Mouse (Mus musculus) forebrain, embryonic 16.5 days (tissue): ENCODE results near the gene Fam20a. TPM values are rescaled to one million over a fixed set of nuclear protein-coding genes. Genes with fewer than 3 reads are reported as not detected.

Source experiments
- ATAC-seq: fragments of 200-750 bp; cut with Nextera tagmentation; 2 replicates; pipeline ENCODE4 v1.8.0; 2017; ENCODE audit warnings: mild to moderate bottlenecking, moderate library complexity
- H3K27ac ChIP-seq: fragments of 300-500 bp; sonication (generic); 2 replicates; pipeline ENCODE4 v1.5.1; 2014; ENCODE audit warnings: low read length, control low read depth
- H3K27me3 ChIP-seq: fragments of 300-500 bp; sonication (generic); replicated peaks from 2 replicates; pipeline ENCODE4 v1.6.1; 2014; ENCODE audit warnings: low read length; ENCODE audit not compliant: control insufficient read depth, insufficient read depth
- H3K36me3 ChIP-seq: fragments of 300-500 bp; sonication (generic); 2 replicates; pipeline ENCODE4 v1.6.1; 2014; ENCODE audit not compliant: control insufficient read depth, insufficient read depth
- H3K4me1 ChIP-seq: fragments of 300-500 bp; sonication (generic); replicated peaks from 2 replicates; pipeline ENCODE4 v1.6.1; 2014; ENCODE audit warnings: low read length; ENCODE audit not compliant: control insufficient read depth, insufficient read depth
- H3K4me2 ChIP-seq: fragments of 300-500 bp; sonication (generic); 2 replicates; pipeline ENCODE4 v1.6.1; 2014; ENCODE audit warnings: mild to moderate bottlenecking, low read length, control low read depth
- H3K4me3 ChIP-seq: fragments of 300-500 bp; sonication (generic); replicated peaks from 2 replicates; pipeline ENCODE4 v1.5.1; 2014; ENCODE audit warnings: mild to moderate bottlenecking, low read length, control low read depth
- H3K9ac ChIP-seq: fragments of 300-500 bp; sonication (generic); replicated peaks from 2 replicates; pipeline ENCODE4 v1.6.1; 2014; ENCODE audit warnings: low read depth, low read length, control low read depth
- H3K9me3 ChIP-seq: fragments of 300-500 bp; sonication (generic); 2 replicates; pipeline ENCODE4 v1.6.1; 2016; ENCODE audit warnings: low read length; ENCODE audit not compliant: control insufficient read depth
- WGBS: fragments of 180-500 bp; shearing (Covaris S2); extraction: QIAGEN DNeasy Blood & Tissue Kit; methylation state at CpG from one replicate; pipeline ENCODE4 v1.1.7; 2014; 5-methylcytosine and 5-hydroxymethylcytosine counted together
- polyA plus RNA-seq: library from polyadenylated mRNA; unstranded; fragments of >200 nt; fragmentation: Nextera tagmentation; extraction: Ambion mirVana; gene quantifications from 2 replicates; pipeline ENCODE4 v1.2.1, GENCODE M21; 2015

Fam20a gene
- polyA plus RNA-seq, 1 experiment from 2014 or later = 1.9 TPM

DNA sequence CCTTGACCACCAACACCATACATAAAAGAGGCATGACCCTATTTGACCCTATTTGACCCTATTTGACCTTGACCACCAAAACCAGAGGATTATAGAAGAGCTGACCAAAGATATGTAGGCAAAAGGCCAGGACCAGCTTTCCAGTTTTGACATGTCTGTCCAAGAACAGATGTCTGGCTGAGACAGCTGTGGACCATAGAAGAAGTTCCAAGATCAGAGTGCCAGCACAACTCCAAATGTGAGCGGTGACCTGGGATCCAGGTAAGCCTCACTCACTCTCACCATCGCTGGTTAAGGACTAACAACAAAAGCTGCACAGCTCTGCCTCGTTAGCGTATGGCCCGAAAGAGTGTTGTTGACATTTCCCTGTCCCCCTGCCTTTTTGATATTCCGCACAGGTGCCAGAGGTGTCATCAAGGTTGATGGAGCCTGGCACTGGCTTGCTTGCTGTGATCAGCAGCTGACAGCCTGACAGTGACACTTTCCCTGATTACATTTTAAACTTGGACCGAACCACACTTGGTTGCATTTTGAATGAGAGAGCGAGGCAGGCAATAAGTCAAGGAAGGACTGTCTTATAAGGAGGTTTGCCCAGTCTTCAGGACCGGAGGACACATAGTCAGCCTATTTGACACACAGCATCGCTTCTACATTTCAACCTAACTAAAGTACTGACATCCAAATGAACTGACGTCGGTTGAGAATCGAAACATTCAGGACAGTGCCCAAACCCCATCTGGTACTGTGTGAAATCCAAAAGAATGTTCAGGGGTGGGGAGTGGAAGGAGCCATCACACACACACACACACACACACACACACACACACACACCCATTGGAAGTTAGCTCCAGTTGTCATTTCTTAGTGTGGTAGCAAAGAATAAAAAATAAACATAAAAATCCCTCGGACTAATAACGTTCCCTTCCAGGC lies 3.8 kb downstream of the Fam20a start:
- no peak overlapping the region for H3K4me3 ChIP-seq
- H3K9me3 ChIP-seq = no peaks in the 10 kb centered on the region
- no peak overlapping the region for H3K9ac ChIP-seq
- peak; percentile 41; the same call in 1 of the 2 replicates for ATAC-seq
- no peak overlapping the region for H3K4me2 ChIP-seq
- H3K4me1 ChIP-seq = peaks cover 31% of the 10 kb centered on the region
- no peaks in the 10 kb centered on the region for H3K36me3 ChIP-seq
- H3K27ac ChIP-seq = no peak overlapping the region
- WGBS = 58% methylated on average over 15 of the region's 15 CpGs
- peaks cover 4% of the 10 kb centered on the region; the same call in 1 of the 2 replicates for H3K27me3 ChIP-seq

DNA sequence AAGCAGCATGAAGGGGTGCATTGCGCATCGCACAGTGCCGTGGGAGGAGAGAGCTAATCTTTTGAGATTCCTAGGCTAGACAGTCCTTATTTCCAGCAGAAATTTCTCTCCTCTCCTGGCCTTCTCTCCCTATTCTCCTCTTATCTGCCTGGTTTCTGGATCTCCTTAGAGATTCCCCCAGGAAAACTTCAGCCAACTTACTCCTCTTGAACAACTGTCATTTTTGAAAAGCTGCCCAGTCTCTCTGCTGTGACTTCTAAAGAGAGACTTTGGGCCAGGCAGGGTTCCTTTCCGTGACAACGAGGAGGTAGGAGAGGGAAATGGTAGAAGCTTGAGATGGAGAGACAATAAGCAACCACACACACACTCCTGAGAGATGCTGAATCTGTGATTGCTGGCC lies 4.6 kb downstream of the Fam20a start:
- no peak overlapping the region for H3K4me3 ChIP-seq
- H3K27me3 ChIP-seq = peaks cover 4% of the 10 kb centered on the region; the same call in 1 of the 2 replicates
- ATAC-seq = no peak
- no peak overlapping the region for H3K4me2 ChIP-seq
- no peak overlapping the region for H3K27ac ChIP-seq
- no peak overlapping the region for H3K9ac ChIP-seq
- H3K4me1 ChIP-seq = peaks cover 30% of the 10 kb centered on the region
- 70% methylated on average over 5 of the region's 5 CpGs for WGBS
- no peaks in the 10 kb centered on the region for H3K36me3 ChIP-seq
- H3K9me3 ChIP-seq = no peaks in the 10 kb centered on the region

DNA sequence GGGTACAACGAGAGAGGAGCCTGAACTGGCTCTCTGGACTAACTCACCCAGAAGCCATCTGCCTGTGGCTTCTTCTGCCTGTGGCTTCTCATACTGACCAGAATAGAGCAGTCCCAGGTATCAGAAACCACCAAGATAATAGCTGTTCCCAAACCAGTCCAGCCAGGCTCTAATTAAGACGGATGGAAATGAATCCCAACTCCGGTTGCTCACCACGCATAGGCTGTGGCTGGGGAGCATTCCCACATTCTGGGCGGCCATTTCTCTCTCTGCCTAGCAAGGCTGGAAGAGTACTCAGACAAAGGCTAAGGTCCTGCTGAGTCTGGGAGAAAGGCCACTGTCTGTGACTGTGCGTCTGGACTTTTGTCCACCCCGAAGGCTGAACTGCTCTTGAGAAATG lies 5.1 kb downstream of the Fam20a start:
- ATAC-seq = no peak
- H3K9ac ChIP-seq = no peak overlapping the region
- no peaks in the 10 kb centered on the region for H3K36me3 ChIP-seq
- no peak overlapping the region for H3K4me2 ChIP-seq
- H3K4me3 ChIP-seq = no peak overlapping the region
- peaks cover 4% of the 10 kb centered on the region; the same call in 1 of the 2 replicates for H3K27me3 ChIP-seq
- no peak overlapping the region for H3K27ac ChIP-seq
- no peaks in the 10 kb centered on the region for H3K9me3 ChIP-seq
- H3K4me1 ChIP-seq = peaks cover 25% of the 10 kb centered on the region
- WGBS = 75% methylated on average over 7 of the region's 7 CpGs

DNA sequence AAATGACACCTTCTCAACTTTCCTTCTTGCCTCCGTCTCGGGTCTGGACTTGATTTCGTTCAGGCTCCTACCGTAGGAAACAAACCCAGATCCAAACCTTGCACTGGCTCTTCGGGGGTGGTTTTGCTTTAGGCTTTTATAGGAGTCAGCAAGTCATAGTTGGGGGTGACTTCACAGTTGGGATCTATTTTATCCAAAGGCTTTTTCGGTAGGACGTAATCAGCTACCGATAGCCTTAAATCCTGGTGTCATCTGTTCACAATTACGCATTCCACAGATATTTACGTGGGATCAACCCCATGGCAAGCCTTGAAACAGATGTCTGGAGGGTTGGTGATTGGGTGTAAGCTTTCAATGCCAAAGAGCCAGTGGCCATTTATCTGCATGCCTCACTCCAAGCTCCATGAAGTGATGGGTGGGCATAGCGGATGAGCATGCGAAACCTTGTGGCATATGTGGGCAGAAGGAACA lies 6.7 kb downstream of the Fam20a start:
- H3K4me1 ChIP-seq = peaks cover 14% of the 10 kb centered on the region
- H3K27me3 ChIP-seq = no peaks in the 10 kb centered on the region
- H3K9ac ChIP-seq = no peak overlapping the region
- H3K4me3 ChIP-seq = no peak overlapping the region
- no peaks in the 10 kb centered on the region for H3K9me3 ChIP-seq
- no peak overlapping the region for H3K27ac ChIP-seq
- H3K4me2 ChIP-seq = no peak overlapping the region
- no peaks in the 10 kb centered on the region for H3K36me3 ChIP-seq
- WGBS = 87% methylated on average over 12 of the region's 12 CpGs
- no peak for ATAC-seq

DNA sequence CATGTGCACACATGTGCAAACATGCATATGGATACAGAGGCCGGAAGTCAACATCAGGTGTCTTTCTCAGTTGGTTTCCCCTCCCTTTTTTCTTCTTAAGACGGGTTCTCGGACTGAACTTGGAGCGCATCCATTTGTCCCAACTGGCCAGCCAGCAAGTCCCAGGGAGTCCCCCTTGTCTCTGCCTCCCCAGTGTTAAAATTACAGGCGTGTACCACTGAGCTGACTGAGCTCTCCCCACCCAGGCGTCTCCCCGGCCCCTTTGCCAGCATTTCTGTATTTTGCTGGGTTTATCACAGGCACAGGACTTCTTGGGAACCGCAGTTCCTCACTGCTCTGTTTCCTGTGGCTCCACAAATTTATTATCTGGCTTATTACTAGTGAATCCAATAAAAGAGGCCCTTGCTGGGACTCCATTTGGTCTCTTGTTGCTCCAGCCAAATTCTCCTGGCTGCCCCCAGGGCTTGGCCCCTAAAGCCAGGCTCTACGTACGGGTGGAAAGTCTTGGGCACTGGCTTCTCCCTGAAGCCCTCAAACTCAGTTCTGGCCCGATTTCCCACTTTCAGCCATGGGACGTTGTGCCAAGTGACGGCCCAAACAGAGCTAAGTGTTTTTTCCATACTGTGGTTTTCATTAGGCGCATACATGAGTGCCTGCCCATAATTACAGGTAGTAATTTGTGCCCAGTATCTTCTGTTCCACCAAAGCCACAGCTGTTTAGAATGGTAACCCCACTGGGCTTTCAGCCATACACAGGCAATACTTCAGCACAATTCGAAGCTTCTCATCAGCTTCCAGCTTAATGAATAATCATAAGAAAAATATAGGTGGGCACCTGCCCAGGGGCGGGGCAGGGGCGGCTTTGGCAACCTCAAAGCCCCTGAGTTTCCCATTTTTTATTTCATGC lies 7.5 kb downstream of the Fam20a start:
- no peak overlapping the region for H3K4me2 ChIP-seq
- no peaks in the 10 kb centered on the region for H3K36me3 ChIP-seq
- H3K4me3 ChIP-seq = no peak overlapping the region
- H3K27me3 ChIP-seq = no peaks in the 10 kb centered on the region
- WGBS = 67% methylated on average over 17 of the region's 17 CpGs
- no peaks in the 10 kb centered on the region for H3K9me3 ChIP-seq
- peaks cover 14% of the 10 kb centered on the region for H3K4me1 ChIP-seq
- H3K9ac ChIP-seq = no peak overlapping the region
- ATAC-seq = no peak
- H3K27ac ChIP-seq = no peak overlapping the region

DNA sequence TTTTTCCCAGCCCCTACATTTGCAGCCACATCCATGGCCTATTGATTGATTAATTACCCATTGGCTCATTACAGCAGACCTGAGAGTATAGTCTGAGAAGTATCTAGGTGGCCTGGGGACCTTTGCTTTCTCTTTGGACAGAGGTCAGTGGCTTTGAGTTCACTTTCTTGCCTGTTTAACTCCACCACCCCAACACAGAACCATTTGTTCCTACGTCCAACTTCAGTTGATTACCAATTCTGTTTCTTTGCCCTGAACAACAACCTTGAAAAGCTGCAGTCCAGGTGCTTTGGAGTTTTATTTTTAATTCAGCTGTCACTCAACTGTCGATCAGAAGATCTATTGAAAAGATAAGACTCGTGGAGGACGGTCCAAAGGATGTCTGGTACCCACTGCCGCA lies 12.6 kb downstream of the Fam20a start:
- no peak overlapping the region for H3K4me2 ChIP-seq
- H3K36me3 ChIP-seq = no peaks in the 10 kb centered on the region
- H3K4me3 ChIP-seq = no peak overlapping the region
- peaks cover 8% of the 10 kb centered on the region for H3K4me1 ChIP-seq
- WGBS = 82% methylated on average over 5 of the region's 5 CpGs
- ATAC-seq = no peak
- H3K9ac ChIP-seq = no peak overlapping the region
- no peaks in the 10 kb centered on the region for H3K9me3 ChIP-seq
- no peak overlapping the region for H3K27ac ChIP-seq
- H3K27me3 ChIP-seq = no peaks in the 10 kb centered on the region

DNA sequence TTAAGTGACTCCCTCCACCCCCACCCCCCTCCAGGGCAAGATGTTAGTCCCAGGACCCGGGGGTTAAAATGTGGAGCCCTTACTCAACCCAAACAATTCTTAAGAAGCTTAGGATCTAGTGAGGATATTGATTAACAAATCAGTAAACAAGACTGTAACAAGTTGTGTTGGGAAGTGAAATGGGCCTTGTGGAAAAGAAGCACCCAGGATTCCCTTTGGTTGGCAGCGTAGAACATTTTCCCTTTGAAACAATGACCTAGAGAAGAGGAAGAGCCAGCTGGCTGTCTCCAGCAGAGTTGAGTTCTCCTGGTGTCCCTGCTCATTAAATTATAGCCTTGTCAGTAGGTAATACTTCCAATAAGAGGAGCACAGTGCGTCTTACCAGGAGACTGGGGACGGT lies 13.3 kb downstream of the Fam20a start:
- peaks cover 8% of the 10 kb centered on the region for H3K4me1 ChIP-seq
- H3K4me2 ChIP-seq = no peak overlapping the region
- no peaks in the 10 kb centered on the region for H3K9me3 ChIP-seq
- H3K36me3 ChIP-seq = no peaks in the 10 kb centered on the region
- WGBS = 92% methylated on average over 4 of the region's 4 CpGs
- H3K27me3 ChIP-seq = no peaks in the 10 kb centered on the region
- H3K27ac ChIP-seq = no peak overlapping the region
- H3K4me3 ChIP-seq = no peak overlapping the region
- no peak overlapping the region for H3K9ac ChIP-seq
- no peak for ATAC-seq

DNA sequence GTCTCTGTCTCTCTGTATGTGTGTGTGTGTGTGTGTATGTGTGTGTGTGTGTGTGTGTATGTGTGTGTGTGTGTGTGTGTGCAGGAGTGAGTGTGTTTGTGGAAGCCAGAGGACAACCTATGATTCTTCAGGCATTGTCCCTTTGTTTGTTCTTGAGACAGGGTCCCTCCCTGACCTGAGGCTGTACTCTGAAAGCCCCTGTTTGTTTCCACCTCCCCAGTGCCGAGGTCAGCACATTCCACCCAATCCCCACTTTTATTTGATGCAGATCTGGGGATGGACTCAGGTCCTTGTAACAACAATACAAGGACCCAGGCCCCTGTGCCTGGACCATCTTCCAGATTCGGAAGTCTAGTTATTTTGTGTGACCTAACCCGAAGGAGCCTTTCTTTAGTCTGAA lies 14.6 kb downstream of the Fam20a start:
- H3K4me3 ChIP-seq = no peak overlapping the region
- no peak overlapping the region for H3K9ac ChIP-seq
- ATAC-seq = no peak
- 71% methylated on average over 3 of the region's 3 CpGs for WGBS
- no peaks in the 10 kb centered on the region for H3K9me3 ChIP-seq
- H3K36me3 ChIP-seq = no peaks in the 10 kb centered on the region
- H3K4me1 ChIP-seq = peaks cover 11% of the 10 kb centered on the region
- H3K4me2 ChIP-seq = no peak overlapping the region
- no peaks in the 10 kb centered on the region for H3K27me3 ChIP-seq
- H3K27ac ChIP-seq = no peak overlapping the region

DNA sequence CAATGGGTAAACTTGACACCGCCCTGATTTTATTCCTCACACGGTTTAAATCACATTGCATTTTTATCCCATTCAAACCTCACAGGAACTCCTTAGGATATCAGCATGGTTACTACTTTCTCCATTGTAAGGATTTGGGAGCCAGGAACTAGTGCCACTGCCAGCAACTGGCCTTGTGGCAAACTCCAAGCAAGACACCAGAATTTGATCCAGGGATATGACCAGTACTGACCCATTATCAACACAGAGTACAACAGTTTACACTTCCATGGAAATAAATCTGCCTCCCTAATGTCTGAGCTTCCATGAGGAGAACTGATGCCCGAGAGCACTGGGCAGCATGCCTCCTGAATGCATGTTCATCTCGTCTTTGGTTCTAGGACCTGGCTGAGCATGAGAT lies 15.5 kb downstream of the Fam20a start:
- no peak overlapping the region for H3K4me2 ChIP-seq
- H3K9ac ChIP-seq = no peak overlapping the region
- ATAC-seq = no peak
- H3K4me3 ChIP-seq = no peak overlapping the region
- no peak overlapping the region for H3K27ac ChIP-seq
- H3K4me1 ChIP-seq = peaks cover 11% of the 10 kb centered on the region
- WGBS = 94% methylated on average over 4 of the region's 4 CpGs
- H3K9me3 ChIP-seq = no peaks in the 10 kb centered on the region
- H3K36me3 ChIP-seq = no peaks in the 10 kb centered on the region
- no peaks in the 10 kb centered on the region for H3K27me3 ChIP-seq
